Mouse (Mus musculus): ENCODE results near the gene Fosb.

DNA sequence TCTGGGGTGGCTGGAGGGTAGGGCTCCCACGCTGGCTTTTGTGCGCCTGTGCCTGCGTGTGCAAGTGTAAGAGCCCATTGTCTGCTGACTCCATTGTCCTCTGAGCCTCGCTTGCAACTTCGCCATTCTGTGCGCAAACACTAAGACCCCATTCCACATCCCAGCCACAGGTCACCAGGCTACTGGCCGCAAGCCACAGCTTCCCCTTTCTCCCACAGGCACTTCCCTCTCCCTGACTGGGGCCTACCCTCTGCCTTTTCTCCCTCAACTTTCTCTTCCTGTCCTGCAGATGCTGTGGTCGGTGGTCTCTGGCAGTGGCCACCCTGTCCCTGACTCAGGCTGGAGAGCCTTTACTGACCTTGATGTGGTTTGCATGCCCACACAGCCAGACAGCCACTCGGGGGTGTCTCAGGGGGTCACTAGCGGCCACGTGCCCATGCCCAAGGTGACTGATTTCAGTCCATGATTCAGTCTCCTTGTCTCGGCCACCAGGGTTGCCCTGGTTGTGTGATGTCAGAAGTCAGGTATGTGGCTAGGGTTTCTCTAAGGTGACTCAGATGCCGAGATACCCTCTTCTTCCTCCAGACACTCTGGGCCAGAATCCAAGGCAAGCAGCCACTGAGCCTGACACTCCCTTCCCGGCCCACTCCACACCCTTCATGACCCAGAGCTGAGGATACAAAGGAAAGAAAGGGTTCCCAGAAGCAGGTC lies 6.8 kb upstream of the Fosb start:
- no peak for TF ChIP-seq CTCF (IDR thresholded peaks at IDR 0.05; ENCODE audit: borderline replicate concordance, insufficient read depth, low read length)
- no peak for TF ChIP-seq POLR2A (IDR thresholded peaks at IDR 0.05; ENCODE audit: low read depth, low read length)

All from embryonic fibroblast, embryonic 13.5 days (primary cell).